Mouse (Mus musculus): ENCODE measurements around the gene Oit1. TPM values are rescaled to one million over a fixed set of nuclear protein-coding genes. Genes with fewer than 3 reads are reported as not detected.

Oit1 gene
- polyA plus RNA-seq, 1 experiment from 2014 or later = not detected

GRCm38 (mm10) chr14:8326961-8327360 is 51.6 kb downstream of the Oit1 start:
- Histone ChIP-seq H3K4me3 (ENCODE audit: inconsistent target) (no peak overlapping the region), H3K27ac (no peak overlapping the region), H3K36me3 (ENCODE audit: inconsistent target) (no peaks in the 10 kb centered on the region), H3K79me2 (ENCODE audit: inconsistent target) (no peaks in the 10 kb centered on the region)

GRCm38 (mm10) chr14:8325746-8326145 is 52.8 kb downstream of the Oit1 start:
- no peak overlapping the region for H3K4me3 ChIP-seq (ENCODE audit: inconsistent target)
- 87% methylated on average over 4 of the region's 4 CpGs for WGBS (ENCODE audit: missing documents)

GRCm38 (mm10) chr14:8320528-8320927 is 58.0 kb downstream of the Oit1 start:
- 90% methylated on average over 3 of the region's 3 CpGs for WGBS (ENCODE audit: missing documents)
- H3K36me3 ChIP-seq (ENCODE audit: inconsistent target) = no peaks in the 10 kb centered on the region
- no peak overlapping the region for H3K4me3 ChIP-seq (ENCODE audit: inconsistent target)
- H3K79me2 ChIP-seq (ENCODE audit: inconsistent target) = no peaks in the 10 kb centered on the region
- no peak overlapping the region for H3K27ac ChIP-seq

More at GRCm38 (mm10) chr14:8325746-8326145, 52.8 kb downstream of the Oit1 start:
- Histone ChIP-seq H3K79me2 (ENCODE audit: inconsistent target) (no peaks in the 10 kb centered on the region), H3K36me3 (ENCODE audit: inconsistent target) (no peaks in the 10 kb centered on the region), H3K27ac (no peak overlapping the region)

- H3K27ac ChIP-seq = no peak within 1 kb of the TSS
- no peak within 1 kb of the TSS for H3K4me3 ChIP-seq (ENCODE audit: inconsistent target)
- H3K79me2 ChIP-seq (ENCODE audit: inconsistent target) = no peaks in the 10 kb centered on the region
- WGBS (ENCODE audit: missing documents) = 18% methylated on average over 41 of the region's 41 CpGs
- no peaks in the 10 kb centered on the region for H3K36me3 ChIP-seq (ENCODE audit: inconsistent target)
Observed at GRCm38 (mm10) chr14:8317194-8318097, 61.1 kb downstream of the Oit1 start, which contains the start of gene Fam107a. TSS of gene Fam107a (minus strand) at chr14:8318023.

- Histone ChIP-seq H3K36me3 (ENCODE audit: inconsistent target) (no peaks in the 10 kb centered on the region), H3K4me3 (ENCODE audit: inconsistent target) (no peak overlapping the region), H3K27ac (no peak overlapping the region), H3K79me2 (ENCODE audit: inconsistent target) (no peaks in the 10 kb centered on the region)
- WGBS (ENCODE audit: missing documents) = 6% methylated on average over 23 of the region's 23 CpGs
Observed at GRCm38 (mm10) chr14:8316366-8317193, 62.0 kb downstream of the Oit1 start.

GRCm38 (mm10) chr14:8315169-8315568 is 63.4 kb downstream of the Oit1 start:
- no peak overlapping the region for H3K4me3 ChIP-seq (ENCODE audit: inconsistent target)
- WGBS (ENCODE audit: missing documents) = 92% methylated on average over 6 of the region's 6 CpGs
- no peak overlapping the region for H3K27ac ChIP-seq
- H3K79me2 ChIP-seq (ENCODE audit: inconsistent target) = no peaks in the 10 kb centered on the region
- no peaks in the 10 kb centered on the region for H3K36me3 ChIP-seq (ENCODE audit: inconsistent target)

GRCm38 (mm10) chr14:8314536-8314935 is 64.0 kb downstream of the Oit1 start:
- no peak overlapping the region for H3K27ac ChIP-seq
- no peaks in the 10 kb centered on the region for H3K79me2 ChIP-seq (ENCODE audit: inconsistent target)
- WGBS (ENCODE audit: missing documents) = 23% methylated on average over 3 of the region's 3 CpGs
- H3K4me3 ChIP-seq (ENCODE audit: inconsistent target) = no peak overlapping the region
- H3K36me3 ChIP-seq (ENCODE audit: inconsistent target) = no peaks in the 10 kb centered on the region

- H3K4me3 ChIP-seq (ENCODE audit: inconsistent target) = no peak overlapping the region
- 54% methylated on average over 7 of the region's 7 CpGs for WGBS (ENCODE audit: missing documents)
- H3K27ac ChIP-seq = no peak overlapping the region
- H3K79me2 ChIP-seq (ENCODE audit: inconsistent target) = no peaks in the 10 kb centered on the region
- no peaks in the 10 kb centered on the region for H3K36me3 ChIP-seq (ENCODE audit: inconsistent target)
Observed at GRCm38 (mm10) chr14:8313877-8314276, 64.7 kb downstream of the Oit1 start.

GRCm38 (mm10) chr14:8309621-8310141 is 68.9 kb downstream of the Oit1 start:
- 56% methylated on average over 9 of the region's 9 CpGs for WGBS (ENCODE audit: missing documents)
- Histone ChIP-seq H3K27ac (no peak overlapping the region), H3K79me2 (ENCODE audit: inconsistent target) (no peaks in the 10 kb centered on the region), H3K4me3 (ENCODE audit: inconsistent target) (no peak overlapping the region), H3K36me3 (ENCODE audit: inconsistent target) (no peaks in the 10 kb centered on the region)

- Histone ChIP-seq H3K27ac (no peak overlapping the region), H3K4me3 (ENCODE audit: inconsistent target) (no peak overlapping the region), H3K79me2 (ENCODE audit: inconsistent target) (no peaks in the 10 kb centered on the region), H3K36me3 (ENCODE audit: inconsistent target) (no peaks in the 10 kb centered on the region)
- 89% methylated on average over 3 of the region's 3 CpGs for WGBS (ENCODE audit: missing documents)
Observed at GRCm38 (mm10) chr14:8308650-8309049, 69.9 kb downstream of the Oit1 start.

- 83% methylated on average over 6 of the region's 6 CpGs for WGBS (ENCODE audit: missing documents)
- Histone ChIP-seq H3K4me3 (ENCODE audit: inconsistent target) (no peak overlapping the region), H3K27ac (no peak overlapping the region), H3K36me3 (ENCODE audit: inconsistent target) (no peaks in the 10 kb centered on the region), H3K79me2 (ENCODE audit: inconsistent target) (no peaks in the 10 kb centered on the region)
Observed at GRCm38 (mm10) chr14:8306884-8307283, 71.7 kb downstream of the Oit1 start.

GRCm38 (mm10) chr14:8305014-8305413 is 73.5 kb downstream of the Oit1 start:
- H3K4me3 ChIP-seq (ENCODE audit: inconsistent target) = no peak overlapping the region
- H3K27ac ChIP-seq = no peak overlapping the region
- 76% methylated on average over 3 of the region's 3 CpGs for WGBS (ENCODE audit: missing documents)
- no peaks in the 10 kb centered on the region for H3K79me2 ChIP-seq (ENCODE audit: inconsistent target)
- H3K36me3 ChIP-seq (ENCODE audit: inconsistent target) = no peaks in the 10 kb centered on the region

GRCm38 (mm10) chr14:8304082-8304481 is 74.5 kb downstream of the Oit1 start:
- Histone ChIP-seq H3K36me3 (ENCODE audit: inconsistent target) (no peaks in the 10 kb centered on the region), H3K79me2 (ENCODE audit: inconsistent target) (no peaks in the 10 kb centered on the region), H3K27ac (no peak overlapping the region), H3K4me3 (ENCODE audit: inconsistent target) (no peak overlapping the region)

GRCm38 (mm10) chr14:8302687-8303086 is 75.9 kb downstream of the Oit1 start:
- 71% methylated on average over 10 of the region's 10 CpGs for WGBS (ENCODE audit: missing documents)
- Histone ChIP-seq H3K4me3 (ENCODE audit: inconsistent target) (no peak overlapping the region), H3K36me3 (ENCODE audit: inconsistent target) (no peaks in the 10 kb centered on the region), H3K79me2 (ENCODE audit: inconsistent target) (no peaks in the 10 kb centered on the region), H3K27ac (no peak overlapping the region)

GRCm38 (mm10) chr14:8300281-8300680 is 78.3 kb downstream of the Oit1 start:
- Histone ChIP-seq H3K4me3 (ENCODE audit: inconsistent target) (no peak overlapping the region), H3K27ac (no peak overlapping the region), H3K36me3 (ENCODE audit: inconsistent target) (no peaks in the 10 kb centered on the region), H3K79me2 (ENCODE audit: inconsistent target) (no peaks in the 10 kb centered on the region)
- WGBS (ENCODE audit: missing documents) = 31% methylated on average over 8 of the region's 8 CpGs
